Mouse (Mus musculus): ENCODE measurements around the gene Astn2.

DNA sequence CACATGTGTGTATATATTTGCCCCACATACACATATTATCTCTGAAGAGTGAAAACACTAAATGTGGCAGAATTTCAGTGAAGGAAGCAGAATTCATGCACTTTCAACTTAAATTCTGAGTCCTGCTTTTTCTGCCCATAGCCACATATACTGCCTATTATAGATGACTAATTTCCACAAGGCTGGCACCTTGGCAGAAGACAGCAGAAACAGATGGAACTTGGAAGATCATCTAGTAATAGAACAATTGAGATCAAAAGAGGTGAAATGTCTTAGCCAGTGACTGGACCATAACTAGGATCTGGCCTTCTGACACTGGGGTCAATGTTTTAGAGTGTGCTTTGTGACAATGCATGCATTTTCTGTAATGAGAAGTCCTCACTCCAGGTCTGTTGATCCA is 119.4 kb downstream of the Astn2 start:
- TF ChIP-seq POLR2A (IDR thresholded peaks at IDR 0.05; ENCODE audit: insufficient read depth, low read depth, low read length), result no peak
- TF ChIP-seq EP300 (IDR thresholded peaks at IDR 0.05; ENCODE audit: insufficient read depth, low read depth, low read length), result no peak

All from heart, adult 2 months (tissue).